Mouse (Mus musculus): Measurements from ENCODE around the gene Rab23. TPM values are rescaled to one million over a fixed set of nuclear protein-coding genes. Genes with fewer than 3 reads are reported as not detected.

The Rab23 gene
- polyA plus RNA-seq, 1 experiment from 2014 or later: 17.0 TPM

- DNase-seq (ENCODE audit: low spot score) (no peak), ATAC-seq (ENCODE audit: low FRiP score, low TSS enrichment) (peak; percentile 36; the same call in 1 of the 2 replicates)
- H3K4me3 ChIP-seq (ENCODE audit: low read depth, low read length): 0 out of 2 replicates have a peak overlapping the region, but pooled peaks have one; percentile 1
- TF ChIP-seq CTCF (IDR thresholded peaks at IDR 0.05; ENCODE audit: low read depth) (no peak), EP300 (optimal IDR thresholded peaks at IDR 0.05) (peak; percentile 53)
- H3K27me3 ChIP-seq (ENCODE audit: control insufficient read depth, insufficient read depth, low read length): no peaks in the 10 kb centered on the region
- H3K9ac ChIP-seq (ENCODE audit: low read length): no peak overlapping the region
- no peaks in the 10 kb centered on the region for H3K36me3 ChIP-seq (ENCODE audit: control insufficient read depth, insufficient read depth, low read length)
- H3K27ac ChIP-seq (replicated peaks): peak overlapping the region; percentile 45
- no peaks in the 10 kb centered on the region for H3K9me3 ChIP-seq (ENCODE audit: control insufficient read depth, low read length)
- no peak overlapping the region for H3K4me2 ChIP-seq (replicated peaks; ENCODE audit: low read depth)
- H3K4me1 ChIP-seq (replicated peaks; ENCODE audit: control insufficient read depth, insufficient read depth): 0 out of 2 replicates have a peak, but pooled peaks cover 2% of the 10 kb centered on the region
- 39% methylated on average over 17 of the region's 17 CpGs for WGBS
Measured at GRCm38 (mm10) chr1:33673158-33673960, 46.3 kb upstream of the Rab23 start.

GRCm38 (mm10) chr1:33680435-33680834 lies 39.3 kb upstream of the Rab23 start:
- Histone ChIP-seq H3K4me2 (replicated peaks; ENCODE audit: low read depth) (no peak overlapping the region), H3K36me3 (ENCODE audit: control insufficient read depth, insufficient read depth, low read length) (no peaks in the 10 kb centered on the region), H3K9me3 (ENCODE audit: control insufficient read depth, low read length) (no peaks in the 10 kb centered on the region), H3K27me3 (ENCODE audit: control insufficient read depth, insufficient read depth, low read length) (no peaks in the 10 kb centered on the region), H3K4me1 (replicated peaks; ENCODE audit: control insufficient read depth, insufficient read depth) (no peaks in the 10 kb centered on the region), H3K9ac (ENCODE audit: low read length) (no peak overlapping the region), H3K27ac (replicated peaks) (no peak overlapping the region), H3K4me3 (ENCODE audit: low read depth, low read length) (no peak overlapping the region)
- no peak for TF ChIP-seq EP300 (optimal IDR thresholded peaks at IDR 0.05)
- no peak for TF ChIP-seq CTCF (IDR thresholded peaks at IDR 0.05; ENCODE audit: low read depth)
- ATAC-seq (ENCODE audit: low FRiP score, low TSS enrichment) (no peak), DNase-seq (ENCODE audit: low spot score) (no peak)
- 61% methylated on average over 3 of the region's 4 CpGs for WGBS

GRCm38 (mm10) chr1:33680890-33681289 lies 38.8 kb upstream of the Rab23 start:
- WGBS: 96% methylated on average over 7 of the region's 7 CpGs
- no peak overlapping the region for H3K4me3 ChIP-seq (ENCODE audit: low read depth, low read length)
- H3K27me3 ChIP-seq (ENCODE audit: control insufficient read depth, insufficient read depth, low read length): no peaks in the 10 kb centered on the region
- TF ChIP-seq EP300 (optimal IDR thresholded peaks at IDR 0.05) (no peak), CTCF (IDR thresholded peaks at IDR 0.05; ENCODE audit: low read depth) (no peak)
- DNase-seq (ENCODE audit: low spot score) (no peak), ATAC-seq (ENCODE audit: low FRiP score, low TSS enrichment) (no peak)
- no peaks in the 10 kb centered on the region for H3K4me1 ChIP-seq (replicated peaks; ENCODE audit: control insufficient read depth, insufficient read depth)
- no peak overlapping the region for H3K9ac ChIP-seq (ENCODE audit: low read length)
- no peaks in the 10 kb centered on the region for H3K36me3 ChIP-seq (ENCODE audit: control insufficient read depth, insufficient read depth, low read length)
- no peaks in the 10 kb centered on the region for H3K9me3 ChIP-seq (ENCODE audit: control insufficient read depth, low read length)
- no peak overlapping the region for H3K4me2 ChIP-seq (replicated peaks; ENCODE audit: low read depth)
- H3K27ac ChIP-seq (replicated peaks): no peak overlapping the region

GRCm38 (mm10) chr1:33684459-33684858 lies 35.2 kb upstream of the Rab23 start:
- 70% methylated on average over 8 of the region's 8 CpGs for WGBS
- no peaks in the 10 kb centered on the region for H3K36me3 ChIP-seq (ENCODE audit: control insufficient read depth, insufficient read depth, low read length)
- DNase-seq (ENCODE audit: low spot score): no peak

GRCm38 (mm10) chr1:33688810-33689209 lies 30.9 kb upstream of the Rab23 start:
- Histone ChIP-seq H3K4me2 (replicated peaks; ENCODE audit: low read depth) (no peak overlapping the region), H3K4me1 (replicated peaks; ENCODE audit: control insufficient read depth, insufficient read depth) (no peaks in the 10 kb centered on the region), H3K4me3 (ENCODE audit: low read depth, low read length) (no peak overlapping the region), H3K27me3 (ENCODE audit: control insufficient read depth, insufficient read depth, low read length) (no peaks in the 10 kb centered on the region), H3K27ac (replicated peaks) (no peak overlapping the region), H3K9me3 (ENCODE audit: control insufficient read depth, low read length) (no peaks in the 10 kb centered on the region), H3K36me3 (ENCODE audit: control insufficient read depth, insufficient read depth, low read length) (no peaks in the 10 kb centered on the region), H3K9ac (ENCODE audit: low read length) (no peak overlapping the region)
- DNase-seq (ENCODE audit: low spot score): no peak
- WGBS: 58% methylated on average over 2 of the region's 2 CpGs
- ATAC-seq (ENCODE audit: low FRiP score, low TSS enrichment): no peak
- TF ChIP-seq CTCF (IDR thresholded peaks at IDR 0.05; ENCODE audit: low read depth) (no peak), EP300 (optimal IDR thresholded peaks at IDR 0.05) (no peak)

More at GRCm38 (mm10) chr1:33684459-33684858, 35.2 kb upstream of the Rab23 start:
- Histone ChIP-seq H3K4me2 (replicated peaks; ENCODE audit: low read depth) (no peak overlapping the region), H3K27me3 (ENCODE audit: control insufficient read depth, insufficient read depth, low read length) (no peaks in the 10 kb centered on the region), H3K27ac (replicated peaks) (no peak overlapping the region), H3K4me3 (ENCODE audit: low read depth, low read length) (no peak overlapping the region), H3K4me1 (replicated peaks; ENCODE audit: control insufficient read depth, insufficient read depth) (no peaks in the 10 kb centered on the region), H3K9me3 (ENCODE audit: control insufficient read depth, low read length) (no peaks in the 10 kb centered on the region), H3K9ac (ENCODE audit: low read length) (no peak overlapping the region)
- ATAC-seq (ENCODE audit: low FRiP score, low TSS enrichment): no peak
- TF ChIP-seq CTCF (IDR thresholded peaks at IDR 0.05; ENCODE audit: low read depth): peak; percentile 72
- no peak for TF ChIP-seq EP300 (optimal IDR thresholded peaks at IDR 0.05)

- no peaks in the 10 kb centered on the region for H3K27me3 ChIP-seq (ENCODE audit: control insufficient read depth, insufficient read depth, low read length)
- H3K9me3 ChIP-seq (ENCODE audit: control insufficient read depth, low read length): no peaks in the 10 kb centered on the region
- no peak for ATAC-seq (ENCODE audit: low FRiP score, low TSS enrichment)
- TF ChIP-seq CTCF (IDR thresholded peaks at IDR 0.05; ENCODE audit: low read depth) (no peak), EP300 (optimal IDR thresholded peaks at IDR 0.05) (no peak)
- H3K4me3 ChIP-seq (ENCODE audit: low read depth, low read length): no peak overlapping the region
- no peaks in the 10 kb centered on the region for H3K36me3 ChIP-seq (ENCODE audit: control insufficient read depth, insufficient read depth, low read length)
- H3K4me1 ChIP-seq (replicated peaks; ENCODE audit: control insufficient read depth, insufficient read depth): no peaks in the 10 kb centered on the region
- WGBS: 44% methylated on average over 8 of the region's 8 CpGs
- H3K9ac ChIP-seq (ENCODE audit: low read length): no peak overlapping the region
- no peak for DNase-seq (ENCODE audit: low spot score)
- H3K4me2 ChIP-seq (replicated peaks; ENCODE audit: low read depth): no peak overlapping the region
- H3K27ac ChIP-seq (replicated peaks): no peak overlapping the region
Measured at GRCm38 (mm10) chr1:33689446-33690086, 30.1 kb upstream of the Rab23 start.

Data from stomach, postnatal 0 days (tissue).